ENCODE assay signal across 8 mouse cellular contexts in genomic region chr10:26695212-26695933, GRCm38 (mm10). TPM values are rescaled to one million over a fixed set of nuclear protein-coding genes. Genes with fewer than 3 reads are reported as not detected.
DNase-seq lines count a peak whose midpoint lies in the region; ATAC-seq and TF ChIP-seq lines count a peak whose summit lies in the region.

No protein-coding gene starts in this region.

- intact Hi-C loops in heart, postnatal 36 days (cut with DNase I), result no loop called here

- H3K27me3 ChIP-seq in heart, embryonic 14.5 days (ENCODE audit: control insufficient read depth, insufficient read depth, low read length), result peaks cover 13% of the 10 kb centered on the region; the same call in 1 of the 2 replicates
- no peaks in the 10 kb centered on the region for H3K27me3 ChIP-seq in midbrain, embryonic 11.5 days (ENCODE audit: control insufficient read depth, insufficient read depth, low read length)
- H3K27me3 ChIP-seq in stomach, postnatal 0 days (ENCODE audit: control insufficient read depth, insufficient read depth, low read length), result no peaks in the 10 kb centered on the region

- TF ChIP-seq EP300 in stomach, postnatal 0 days (optimal IDR thresholded peaks at IDR 0.05), result no peak

- H3K9ac ChIP-seq in heart, embryonic 14.5 days (ENCODE audit: low read length), result peak overlapping the region; percentile 54; the same call in 1 of the 2 replicates
- peak overlapping the region; percentile 54 for H3K9ac ChIP-seq in midbrain, embryonic 11.5 days (ENCODE audit: low read length)
- H3K9ac ChIP-seq in stomach, postnatal 0 days (ENCODE audit: low read length), result peak overlapping the region; percentile 48

- H3K36me3 ChIP-seq in heart, embryonic 14.5 days (ENCODE audit: control insufficient read depth, insufficient read depth, low read length), result no peaks in the 10 kb centered on the region
- H3K36me3 ChIP-seq in midbrain, embryonic 11.5 days (ENCODE audit: control insufficient read depth, insufficient read depth, low read length), result no peaks in the 10 kb centered on the region
- no peaks in the 10 kb centered on the region for H3K36me3 ChIP-seq in stomach, postnatal 0 days (ENCODE audit: control insufficient read depth, insufficient read depth, low read length)

- ATAC-seq in heart, embryonic 14.5 days (ENCODE audit: insufficient number of reproducible peaks, insufficient read depth, low FRiP score, low read depth), result no peak; the same call in 1 of the 2 replicates
- ATAC-seq in granulocyte monocyte progenitor cell, adult 5-6 weeks (replicated peaks; ENCODE audit: poor library complexity, severe bottlenecking), result peak; percentile 94
- ATAC-seq in midbrain, embryonic 11.5 days (ENCODE audit: low FRiP score), result peak; percentile 95
- ATAC-seq in stomach, postnatal 0 days (ENCODE audit: low FRiP score, low TSS enrichment), result no peak

- peak overlapping the region; percentile 72 for H3K4me2 ChIP-seq in heart, embryonic 14.5 days (ENCODE audit: low read length)
- peak overlapping the region; percentile 79 for H3K4me2 ChIP-seq in midbrain, embryonic 11.5 days
- H3K4me2 ChIP-seq in stomach, postnatal 0 days (replicated peaks; ENCODE audit: low read depth), result peak overlapping the region; percentile 56

- H3K9me3 ChIP-seq in heart, embryonic 14.5 days (ENCODE audit: control insufficient read depth, low read length), result no peaks in the 10 kb centered on the region
- no peaks in the 10 kb centered on the region for H3K9me3 ChIP-seq in midbrain, embryonic 11.5 days (ENCODE audit: control insufficient read depth, low read length)
- H3K9me3 ChIP-seq in stomach, postnatal 0 days (ENCODE audit: control insufficient read depth, low read length), result no peaks in the 10 kb centered on the region

- no peak for DNase-seq in heart, postnatal 36 days
- DNase-seq in c-Kit-positive CD71-negative TER-119-negative erythroid progenitor cells, embryonic 14.5 days (ENCODE audit: low read depth), result peak; percentile 10
- DNase-seq in left cerebral cortex, adult 18-20 months (ENCODE audit: low spot score in 2 of 2), result peak; percentile 55
- DNase-seq in midbrain, embryonic 11.5 days (ENCODE audit: low spot score, missing footprints), result peak; percentile 92
- peak; percentile 21 for DNase-seq in stomach, postnatal 0 days (ENCODE audit: low spot score)
- no peak for DNase-seq in testis, postnatal 14 days (ENCODE audit: low spot score)

- WGBS in heart, embryonic 14.5 days, result 4% methylated on average over 25 of the region's 25 CpGs
- 3% methylated on average over 25 of the region's 25 CpGs for WGBS in midbrain, embryonic 11.5 days
- 4% methylated on average over 25 of the region's 25 CpGs for WGBS in stomach, postnatal 0 days

- H3K4me3 ChIP-seq in heart, embryonic 14.5 days (ENCODE audit: control insufficient read depth in 1 of 2, insufficient read depth in 1 of 2, low read depth in 1 of 2, low read length in 2 of 2), result peak overlapping the region; percentile 42 to 45
- H3K4me3 ChIP-seq in midbrain, embryonic 11.5 days (ENCODE audit: low read depth, low read length), result peak overlapping the region; percentile 38
- H3K4me3 ChIP-seq in stomach, postnatal 0 days (ENCODE audit: low read depth, low read length), result peak overlapping the region; percentile 32

- H3K27ac ChIP-seq in heart, embryonic 14.5 days (replicated peaks in 1 of 2; ENCODE audit: control insufficient read depth in 1 of 2, insufficient read depth in 1 of 2, low read depth in 2 of 2, low read length in 2 of 2), result no peak overlapping the region
- no peak overlapping the region for H3K27ac ChIP-seq in midbrain, embryonic 11.5 days (ENCODE audit: low read depth, low read length)
- no peak overlapping the region for H3K27ac ChIP-seq in stomach, postnatal 0 days (replicated peaks)

- no peak; the same call in 1 of the 2 replicates for TF ChIP-seq CTCF in stomach, postnatal 0 days (IDR thresholded peaks at IDR 0.05; ENCODE audit: low read depth)

- no peaks in the 10 kb centered on the region for H3K4me1 ChIP-seq in heart, embryonic 14.5 days (ENCODE audit: control insufficient read depth in 2 of 2, insufficient read depth in 2 of 2, low read length in 2 of 2)
- peaks cover 3% of the 10 kb centered on the region; the same call in 1 of the 2 replicates for H3K4me1 ChIP-seq in midbrain, embryonic 11.5 days (ENCODE audit: control insufficient read depth, insufficient read depth, low read length)
- no peaks in the 10 kb centered on the region for H3K4me1 ChIP-seq in stomach, postnatal 0 days (replicated peaks; ENCODE audit: control insufficient read depth, insufficient read depth)

RNA-seq across cellular contexts. Expression of gene Arhgap18, which starts 57.8 kb away (rescaled TPM):
- polyA plus RNA-seq in heart, embryonic 14.5 days (2014; fragmentation: Nextera tagmentation; extraction: Ambion mirVana), result 44.3 and 44.9 TPM in 2 replicates
- 10 to 100 TPM; 17.6 to 18.7 TPM for total RNA-seq in heart, postnatal 36 days (2021)
- 22.0 and 24.2 TPM in 2 replicates for total RNA-seq in granulocyte monocyte progenitor cell, adult 5-6 weeks (2014; fragmentation: Nextera tagmentation)
- total RNA-seq in granulocyte monocyte progenitor cell, adult 5-6 weeks (2017), result 39.0 and 56.5 TPM in 2 replicates
- 10 to 100 TPM; 10.3 to 11.7 TPM for total RNA-seq in left cerebral cortex, adult 18-20 months (2021)
- polyA plus RNA-seq in midbrain, embryonic 11.5 days (2014; fragmentation: Nextera tagmentation; extraction: Ambion mirVana), result 14.3 and 14.9 TPM in 2 replicates
- polyA plus RNA-seq in stomach, postnatal 0 days (2015; fragmentation: Nextera tagmentation; extraction: Ambion mirVana), result 15.1 and 16.1 TPM in 2 replicates

Comparison
In these comparisons a context has a peak if more than half of its experiments do, and no peak if none do; other contexts are left out.
1. ATAC-seq: peak in granulocyte monocyte progenitor cell, adult 5-6 weeks (single experiment) and midbrain, embryonic 11.5 days (single experiment); none in heart, embryonic 14.5 days (single experiment) and stomach, postnatal 0 days (single experiment).
2. DNase-seq: peak in c-Kit-positive CD71-negative TER-119-negative erythroid progenitor cells, embryonic 14.5 days (single experiment), left cerebral cortex, adult 18-20 months (2 of 2), midbrain, embryonic 11.5 days (single experiment) and stomach, postnatal 0 days (single experiment); none in heart, postnatal 36 days (0 of 2) and testis, postnatal 14 days (single experiment).
3. Peak in every context shown above with its lines, with median percentiles within 50 percentile points of each other: H3K4me2 ChIP-seq, H3K4me3 ChIP-seq and H3K9ac ChIP-seq.